Mouse (Mus musculus) cerebellum, adult 2 months (tissue): ENCODE measurements around the gene Tctn1.

Experiments
- CTCF ChIP-seq: fragments of 200-500 bp; IDR thresholded peaks from 2 replicates; pipeline ENCODE4 v1.5.1; 2011; ENCODE audit warnings: low read depth, mild to moderate bottlenecking, control low read depth, low read length, moderate library complexity, borderline replicate concordance; ENCODE audit not compliant: insufficient read depth
- POLR2A ChIP-seq: fragments of 200-500 bp; IDR thresholded peaks from 2 replicates; pipeline ENCODE4 v1.6.1; 2011; ENCODE audit warnings: low read length, control low read depth, borderline replicate concordance; ENCODE audit not compliant: insufficient read depth

- TF ChIP-seq POLR2A (no peak), CTCF (no peak)
Observed at GRCm38 (mm10) chr5:122210890-122211289, 53.4 kb downstream of the Tctn1 start.
